Mouse (Mus musculus) heart, embryonic 13.5 days (tissue): ENCODE measurements at regions not wholly inside any gene's neighbourhood (a gene's known extent, or its start where the extent isn't known, plus 50 kb on each side); places are given as distances from the start of the nearest gene placed in this dataset.

Source experiments
- ATAC-seq: fragments of 200-750 bp; cut with Nextera tagmentation; 2 replicates; pipeline ENCODE4 v1.8.0; 2017; ENCODE audit warnings: moderate TSS enrichment; ENCODE audit not compliant: insufficient number of reproducible peaks, low FRiP score, low TSS enrichment; ENCODE audit errors: extremely low read depth
- H3K27ac ChIP-seq: fragments of 300-500 bp; sonication (generic); replicated peaks from 2 replicates; pipeline ENCODE4 v1.5.1; 2015; ENCODE audit warnings: moderate library complexity, mild to moderate bottlenecking, inconsistent platforms
- H3K27me3 ChIP-seq: fragments of 300-500 bp; sonication (generic); replicated peaks from 2 replicates; pipeline ENCODE4 v1.6.1; 2015; ENCODE audit warnings: mild to moderate bottlenecking, inconsistent platforms
- H3K36me3 ChIP-seq: fragments of 300-500 bp; sonication (generic); 2 replicates; pipeline ENCODE4 v1.6.1; 2015; ENCODE audit warnings: mild to moderate bottlenecking, inconsistent platforms
- H3K4me1 ChIP-seq: fragments of 300-500 bp; sonication (generic); 2 replicates; pipeline ENCODE4 v1.6.1; 2015; ENCODE audit warnings: inconsistent platforms
- H3K4me2 ChIP-seq: fragments of 300-500 bp; sonication (generic); 2 replicates; pipeline ENCODE4 v1.6.1; 2015; ENCODE audit warnings: inconsistent platforms, mild to moderate bottlenecking, moderate library complexity
- H3K4me3 ChIP-seq: fragments of 300-500 bp; sonication (generic); 2 replicates; pipeline ENCODE4 v1.5.1; 2015; ENCODE audit warnings: moderate library complexity, mild to moderate bottlenecking, inconsistent platforms
- H3K9ac ChIP-seq: fragments of 300-500 bp; sonication (generic); 2 replicates; pipeline ENCODE4 v1.6.1; 2015; ENCODE audit warnings: inconsistent platforms, mild to moderate bottlenecking, moderate library complexity
- H3K9me3 ChIP-seq: fragments of 300-500 bp; sonication (generic); 2 replicates; pipeline ENCODE4 v1.6.1; 2016; ENCODE audit warnings: inconsistent platforms
- WGBS: fragments of 180-500 bp; shearing (Covaris S2); methylation state at CpG from one replicate; pipeline ENCODE4 v1.1.7; 2015; ENCODE audit warnings: mixed read lengths; 5-methylcytosine and 5-hydroxymethylcytosine counted together

DNA sequence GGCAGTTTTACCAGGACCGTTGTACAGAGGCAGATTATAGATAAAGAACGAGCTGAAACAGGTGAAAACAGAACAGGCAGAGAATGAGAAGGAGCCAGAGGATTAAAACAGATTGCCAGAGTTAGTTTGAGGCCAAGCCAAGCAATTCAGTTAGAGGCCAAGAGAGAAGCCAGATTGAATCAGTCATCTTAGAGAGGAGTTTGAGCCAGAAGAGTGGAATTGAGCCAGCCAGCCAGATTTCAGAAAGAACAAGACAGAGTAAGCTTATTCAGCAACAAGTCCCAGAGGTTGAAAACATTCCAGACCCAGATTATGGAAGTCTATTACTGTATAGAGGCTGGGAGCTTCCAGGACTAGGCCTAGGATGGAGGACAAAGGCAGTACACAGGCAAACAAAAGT lies 499.7 kb downstream of the Fgf9 start:
- Histone ChIP-seq H3K27ac (no peak overlapping the region), H3K36me3 (no peaks in the 10 kb centered on the region), H3K9me3 (0 out of 2 replicates have a peak, but pooled peaks cover 4% of the 10 kb centered on the region), H3K27me3 (no peaks in the 10 kb centered on the region), H3K4me2 (no peak overlapping the region), H3K4me1 (no peaks in the 10 kb centered on the region), H3K4me3 (no peak overlapping the region), H3K9ac (no peak overlapping the region)
- WGBS, result 78% methylated on average over 2 of the region's 2 CpGs
- ATAC-seq, result no peak

DNA sequence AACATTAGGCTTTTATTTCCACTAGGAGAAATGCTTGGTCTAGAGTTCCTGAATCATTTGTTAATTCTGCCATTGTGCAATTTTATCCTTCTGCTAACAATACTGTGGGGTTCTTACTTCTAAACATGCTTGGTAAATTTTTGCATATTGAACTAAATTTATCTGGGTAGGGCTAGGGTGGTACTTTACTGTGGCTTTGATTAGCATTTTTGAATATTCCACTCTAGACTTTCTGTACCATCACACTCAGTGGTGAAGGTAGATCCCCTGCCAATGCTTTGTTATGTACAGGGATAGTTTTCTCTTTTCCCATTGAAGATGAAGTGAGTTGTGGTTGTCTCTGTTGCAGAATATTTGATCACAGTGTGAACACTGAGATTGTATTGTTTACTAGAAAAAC lies 497.1 kb downstream of the Fgf9 start:
- Histone ChIP-seq H3K9me3 (0 out of 2 replicates have a peak, but pooled peaks cover 4% of the 10 kb centered on the region), H3K4me1 (no peaks in the 10 kb centered on the region), H3K27ac (no peak overlapping the region), H3K27me3 (no peaks in the 10 kb centered on the region), H3K4me3 (no peak overlapping the region), H3K9ac (no peak overlapping the region), H3K4me2 (no peak overlapping the region), H3K36me3 (no peaks in the 10 kb centered on the region)
- ATAC-seq, result no peak

DNA sequence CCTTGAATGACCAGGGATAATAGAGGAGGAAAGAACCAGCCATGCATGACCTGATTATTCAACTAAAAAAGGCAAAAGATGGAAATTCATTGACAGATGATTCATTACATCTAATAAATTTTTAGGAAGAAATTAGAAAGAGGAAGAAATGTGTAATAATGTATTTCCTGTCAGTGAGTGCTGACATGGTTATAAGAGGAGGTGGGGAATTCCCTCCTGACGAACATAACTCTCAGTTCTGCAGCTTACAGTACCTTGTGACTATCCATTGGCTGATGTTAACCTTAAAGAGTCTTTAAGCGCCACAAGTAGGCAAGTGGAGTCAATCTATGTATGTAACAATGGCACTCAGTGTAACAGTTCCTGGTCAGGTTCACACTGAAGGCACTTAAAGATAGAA lies 492.7 kb downstream of the Fgf9 start:
- no peak overlapping the region for H3K27ac ChIP-seq
- no peaks in the 10 kb centered on the region for H3K27me3 ChIP-seq
- WGBS, result 70% methylated on average over 2 of the region's 2 CpGs
- ATAC-seq, result no peak
- no peaks in the 10 kb centered on the region for H3K9me3 ChIP-seq
- H3K4me2 ChIP-seq, result no peak overlapping the region
- H3K36me3 ChIP-seq, result no peaks in the 10 kb centered on the region
- H3K9ac ChIP-seq, result no peak overlapping the region
- H3K4me1 ChIP-seq, result no peaks in the 10 kb centered on the region
- no peak overlapping the region for H3K4me3 ChIP-seq

- no peak for ATAC-seq
- Histone ChIP-seq H3K4me1 (peaks cover 17% of the 10 kb centered on the region), H3K27ac (no peak overlapping the region), H3K27me3 (no peaks in the 10 kb centered on the region), H3K9me3 (no peaks in the 10 kb centered on the region), H3K9ac (no peak overlapping the region), H3K4me3 (no peak overlapping the region), H3K36me3 (no peaks in the 10 kb centered on the region), H3K4me2 (no peak overlapping the region)
- 69% methylated on average over 2 of the region's 2 CpGs for WGBS
Measured at GRCm38 (mm10) chr14:58550785-58551184, 480.4 kb downstream of the Fgf9 start.

DNA sequence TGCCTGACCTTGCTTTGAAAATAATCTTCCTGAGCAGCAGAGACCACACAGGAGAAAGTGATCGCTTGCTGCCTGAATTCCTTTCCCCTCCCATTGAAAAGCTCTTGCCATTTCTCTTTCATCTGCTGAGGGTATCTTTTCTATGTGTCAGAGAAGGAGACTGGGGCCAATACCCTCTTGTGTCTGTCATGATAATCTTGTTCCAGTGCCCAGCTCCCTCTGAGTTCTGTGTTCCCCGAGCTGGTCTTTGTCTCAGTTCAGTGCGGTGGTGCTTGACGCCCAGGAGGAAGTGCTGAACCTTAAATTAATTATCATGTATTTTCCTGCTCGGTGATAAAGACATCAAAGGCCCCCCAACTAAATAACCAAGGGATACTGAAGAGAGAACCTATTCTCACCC lies 475.4 kb downstream of the Fgf9 start:
- H3K9ac ChIP-seq, result no peak overlapping the region
- WGBS, result 8% methylated on average over 5 of the region's 5 CpGs
- H3K4me1 ChIP-seq, result peaks cover 26% of the 10 kb centered on the region
- ATAC-seq, result no peak; the same call in 1 of the 2 replicates
- H3K4me2 ChIP-seq, result peak overlapping the region; percentile 38
- peak overlapping the region; percentile 68 for H3K27ac ChIP-seq
- H3K27me3 ChIP-seq, result no peaks in the 10 kb centered on the region
- no peaks in the 10 kb centered on the region for H3K9me3 ChIP-seq
- H3K36me3 ChIP-seq, result no peaks in the 10 kb centered on the region
- no peak overlapping the region for H3K4me3 ChIP-seq

DNA sequence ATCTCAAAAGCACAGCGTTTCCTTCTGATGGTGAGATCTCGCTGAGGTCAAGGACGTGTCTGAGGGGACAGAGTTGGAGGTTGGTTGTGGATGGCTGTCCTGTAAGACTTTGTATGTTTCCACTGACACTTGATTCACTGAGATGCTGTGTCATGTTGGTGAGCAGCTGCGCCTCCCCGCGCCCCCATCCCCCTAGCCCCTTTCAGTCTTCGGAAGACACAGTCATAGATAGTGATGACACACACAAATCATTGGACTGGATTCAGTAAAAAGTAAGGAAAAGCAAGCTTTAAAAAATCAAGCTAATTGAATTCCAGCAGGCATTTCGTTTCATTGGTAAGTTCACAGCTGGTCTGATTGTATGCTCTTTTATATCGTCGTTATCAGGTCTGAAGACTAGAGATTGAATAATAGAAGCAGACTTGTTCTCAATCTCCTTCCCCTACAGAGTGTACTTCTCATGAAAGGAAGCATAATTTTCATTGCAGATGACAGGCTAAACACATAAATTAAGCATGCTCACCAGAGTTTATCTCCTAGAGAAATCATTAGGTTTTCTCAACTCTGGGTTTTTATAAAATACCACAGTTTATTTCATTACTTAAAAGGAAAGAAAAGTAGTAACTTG lies 472.9 kb downstream of the Fgf9 start:
- peaks cover 30% of the 10 kb centered on the region for H3K4me1 ChIP-seq
- H3K4me3 ChIP-seq, result no peak overlapping the region
- WGBS, result 74% methylated on average over 10 of the region's 10 CpGs
- no peak overlapping the region for H3K9ac ChIP-seq
- no peak for ATAC-seq
- H3K36me3 ChIP-seq, result no peaks in the 10 kb centered on the region
- no peak overlapping the region for H3K27ac ChIP-seq
- H3K4me2 ChIP-seq, result no peak overlapping the region
- H3K9me3 ChIP-seq, result no peaks in the 10 kb centered on the region
- no peaks in the 10 kb centered on the region for H3K27me3 ChIP-seq

DNA sequence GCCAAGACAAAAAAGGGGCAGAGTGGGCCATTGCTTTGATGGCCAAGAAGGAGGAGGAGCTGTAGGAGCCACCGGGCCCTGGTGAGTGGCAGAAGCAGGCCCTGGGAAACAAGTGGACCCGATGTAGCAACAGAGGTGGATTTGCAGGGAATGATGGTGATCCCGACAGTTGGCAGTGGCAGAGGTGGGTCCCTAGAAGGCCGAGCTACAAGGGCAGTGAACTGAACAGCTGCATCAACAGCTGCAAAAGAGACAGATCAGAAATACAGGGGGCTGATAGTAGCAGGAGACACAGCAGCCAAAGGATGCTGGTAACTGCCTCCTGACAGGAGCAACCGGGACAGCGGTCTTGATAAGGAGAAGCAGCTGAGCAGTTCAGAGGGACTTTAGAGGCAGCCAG lies 467.8 kb downstream of the Fgf9 start:
- H3K36me3 ChIP-seq, result no peaks in the 10 kb centered on the region
- WGBS, result 39% methylated on average over 6 of the region's 6 CpGs

GRCm38 (mm10) chr14:58520976-58521549 lies 450.7 kb downstream of the Fgf9 start:
- WGBS, result 21% methylated on average over 5 of the region's 5 CpGs
- Histone ChIP-seq H3K27ac (peak overlapping the region; percentile 68), H3K4me2 (no peak overlapping the region)

More for the DNA sequence above, 467.8 kb downstream of the Fgf9 start:
- Histone ChIP-seq H3K4me3 (no peak overlapping the region), H3K4me2 (no peak overlapping the region), H3K4me1 (peaks cover 10% of the 10 kb centered on the region), H3K27ac (no peak overlapping the region), H3K27me3 (no peaks in the 10 kb centered on the region), H3K9me3 (no peaks in the 10 kb centered on the region), H3K9ac (no peak overlapping the region)
- ATAC-seq, result no peak

DNA sequence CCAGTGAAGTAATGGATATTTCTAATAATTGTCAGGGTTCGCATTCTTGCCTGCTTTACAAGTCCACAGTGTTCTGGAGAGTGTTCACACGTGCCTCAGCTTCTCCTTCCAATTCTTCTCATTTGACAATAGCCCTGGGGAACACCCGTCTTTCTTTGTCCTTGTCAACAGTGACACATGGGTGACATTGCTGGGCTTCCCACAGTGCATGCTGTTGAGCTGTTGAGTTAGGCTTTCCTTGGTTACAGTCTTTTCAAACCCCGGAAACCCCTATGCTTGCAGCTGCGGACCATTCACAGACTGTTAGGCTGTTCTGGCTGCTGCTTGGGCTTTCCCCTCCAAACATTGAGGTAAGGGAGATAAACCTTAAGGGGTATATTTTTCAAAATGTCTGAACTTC lies 450.0 kb downstream of the Fgf9 start:
- Histone ChIP-seq H3K4me1 (peaks cover 29% of the 10 kb centered on the region), H3K27me3 (no peaks in the 10 kb centered on the region), H3K27ac (peak overlapping the region; percentile 68), H3K9me3 (no peaks in the 10 kb centered on the region), H3K36me3 (no peaks in the 10 kb centered on the region), H3K4me3 (no peak overlapping the region), H3K4me2 (no peak overlapping the region), H3K9ac (no peak overlapping the region)
- ATAC-seq, result no peak
- WGBS, result 59% methylated on average over 5 of the region's 5 CpGs

More at GRCm38 (mm10) chr14:58520976-58521549, 450.7 kb downstream of the Fgf9 start:
- no peaks in the 10 kb centered on the region for H3K27me3 ChIP-seq
- no peak overlapping the region for H3K4me3 ChIP-seq
- no peak; the same call in 1 of the 2 replicates for ATAC-seq
- H3K9ac ChIP-seq, result no peak overlapping the region
- H3K36me3 ChIP-seq, result no peaks in the 10 kb centered on the region
- H3K9me3 ChIP-seq, result no peaks in the 10 kb centered on the region
- peaks cover 29% of the 10 kb centered on the region for H3K4me1 ChIP-seq

GRCm38 (mm10) chr14:58519086-58519485 lies 448.7 kb downstream of the Fgf9 start:
- H3K4me1 ChIP-seq, result peaks cover 29% of the 10 kb centered on the region
- 87% methylated on average over 1 of the region's 1 CpGs for WGBS
- no peak overlapping the region for H3K27ac ChIP-seq
- no peaks in the 10 kb centered on the region for H3K27me3 ChIP-seq
- no peak overlapping the region for H3K9ac ChIP-seq
- no peak for ATAC-seq
- no peaks in the 10 kb centered on the region for H3K36me3 ChIP-seq
- H3K9me3 ChIP-seq, result no peaks in the 10 kb centered on the region
- no peak overlapping the region for H3K4me3 ChIP-seq
- no peak overlapping the region for H3K4me2 ChIP-seq

GRCm38 (mm10) chr14:58516543-58516942 lies 446.2 kb downstream of the Fgf9 start:
- Histone ChIP-seq H3K4me1 (peaks cover 35% of the 10 kb centered on the region), H3K27me3 (no peaks in the 10 kb centered on the region)
- 34% methylated on average over 4 of the region's 4 CpGs for WGBS

DNA sequence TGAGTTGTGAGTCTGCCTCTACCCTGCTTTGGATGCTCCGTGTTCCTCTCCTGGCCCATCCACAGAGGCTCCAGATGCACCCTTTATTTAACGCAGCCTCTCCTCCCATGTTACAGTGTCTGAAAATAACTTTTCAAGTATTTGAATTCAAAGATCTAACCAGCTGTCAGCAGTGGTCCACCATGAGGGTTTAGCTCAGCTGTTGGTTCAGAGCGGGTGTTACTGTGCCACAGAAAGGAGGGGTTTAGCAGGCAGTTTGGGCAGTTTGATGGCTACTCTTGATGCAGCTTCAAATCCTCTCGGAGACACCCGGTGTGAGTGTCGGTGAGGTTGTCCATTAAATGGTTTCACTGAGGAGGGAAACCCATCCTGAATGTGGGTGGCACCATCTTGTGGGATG lies 441.8 kb downstream of the Fgf9 start:
- no peak overlapping the region for H3K4me2 ChIP-seq
- peaks cover 21% of the 10 kb centered on the region for H3K4me1 ChIP-seq
- no peak overlapping the region for H3K27ac ChIP-seq
- ATAC-seq, result no peak
- no peak overlapping the region for H3K4me3 ChIP-seq
- H3K36me3 ChIP-seq, result no peaks in the 10 kb centered on the region
- no peaks in the 10 kb centered on the region for H3K9me3 ChIP-seq
- WGBS, result 82% methylated on average over 6 of the region's 6 CpGs
- H3K9ac ChIP-seq, result no peak overlapping the region
- H3K27me3 ChIP-seq, result no peaks in the 10 kb centered on the region

More at GRCm38 (mm10) chr14:58516543-58516942, 446.2 kb downstream of the Fgf9 start:
- Histone ChIP-seq H3K4me3 (no peak overlapping the region), H3K9me3 (no peaks in the 10 kb centered on the region), H3K4me2 (no peak overlapping the region), H3K36me3 (no peaks in the 10 kb centered on the region), H3K9ac (no peak overlapping the region), H3K27ac (no peak overlapping the region)
- ATAC-seq, result no peak
